Mouse (Mus musculus): Measurements from ENCODE around the gene Men1.
"Not testable (repeated sequence)": the region's sequence is repeated elsewhere in the genome, so short reads cannot be mapped to it uniquely, and the experiment has no call there.

The Men1 gene

DNA sequence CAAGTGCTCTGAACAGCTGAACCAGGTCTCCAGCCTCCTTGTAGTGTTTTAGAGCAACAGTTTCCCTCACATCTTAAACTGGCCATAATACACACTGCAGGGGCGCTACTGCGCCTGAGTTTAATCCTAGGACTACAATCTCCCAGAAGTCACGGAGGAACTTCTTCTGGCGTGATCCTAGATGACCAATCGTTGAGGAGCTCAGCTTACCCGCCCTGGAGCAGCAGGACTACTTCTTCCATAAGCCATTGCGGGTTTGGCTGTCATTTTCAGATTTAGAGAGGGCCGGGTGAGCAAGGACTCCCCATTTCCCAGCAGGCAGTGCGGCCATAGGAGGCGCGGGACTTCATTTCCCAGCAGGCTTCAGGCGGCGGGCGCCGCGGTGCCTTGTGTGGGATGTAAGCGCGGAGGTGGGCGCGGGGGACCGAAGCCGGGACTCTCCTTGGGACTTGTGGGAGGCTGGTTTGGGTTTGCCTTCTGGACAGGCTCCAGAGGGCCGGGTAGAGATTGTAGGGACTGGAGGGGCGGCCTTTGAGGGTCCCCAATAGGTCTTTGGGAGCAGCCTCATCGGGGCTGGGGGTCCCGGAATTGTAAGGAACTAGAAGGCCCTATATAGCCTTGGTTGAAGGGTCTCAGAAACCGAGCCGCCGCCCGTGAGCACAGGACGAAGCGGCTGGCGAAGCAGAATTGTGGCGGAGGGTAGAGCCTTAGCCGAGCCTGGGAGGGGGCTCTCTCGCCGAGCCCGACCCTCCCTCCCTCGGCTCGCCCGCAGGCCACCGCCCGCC is at the start of gene Men1:
Gene Men1, plus strand, starts transcription at position 307 of the 785 bp plus-strand sequence.
- in situ Hi-C loops (cut with MboI, MseI): no loop called here

DNA sequence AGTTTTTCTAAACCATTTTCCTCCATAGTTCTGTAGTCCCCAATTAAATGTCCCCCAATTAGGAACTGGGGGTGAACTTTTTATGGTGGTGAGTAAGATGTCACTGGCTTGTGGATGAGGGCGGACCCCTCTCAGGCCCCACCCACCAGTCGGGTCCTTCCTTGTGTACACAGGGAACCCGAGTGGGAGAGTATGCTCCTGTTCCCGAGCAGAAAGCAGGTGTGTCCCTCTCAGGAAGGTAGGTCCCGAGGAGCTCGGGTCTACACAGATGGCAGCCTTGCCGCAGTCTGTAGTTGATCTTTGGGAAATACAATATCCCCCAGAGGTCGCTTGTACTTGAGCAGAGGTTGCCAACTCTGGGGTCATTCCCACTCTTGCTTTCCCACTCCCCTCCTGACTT is 49.6 kb upstream of the Men1 start:
- in situ Hi-C loops (cut with MboI, MseI): no loop called here

DNA sequence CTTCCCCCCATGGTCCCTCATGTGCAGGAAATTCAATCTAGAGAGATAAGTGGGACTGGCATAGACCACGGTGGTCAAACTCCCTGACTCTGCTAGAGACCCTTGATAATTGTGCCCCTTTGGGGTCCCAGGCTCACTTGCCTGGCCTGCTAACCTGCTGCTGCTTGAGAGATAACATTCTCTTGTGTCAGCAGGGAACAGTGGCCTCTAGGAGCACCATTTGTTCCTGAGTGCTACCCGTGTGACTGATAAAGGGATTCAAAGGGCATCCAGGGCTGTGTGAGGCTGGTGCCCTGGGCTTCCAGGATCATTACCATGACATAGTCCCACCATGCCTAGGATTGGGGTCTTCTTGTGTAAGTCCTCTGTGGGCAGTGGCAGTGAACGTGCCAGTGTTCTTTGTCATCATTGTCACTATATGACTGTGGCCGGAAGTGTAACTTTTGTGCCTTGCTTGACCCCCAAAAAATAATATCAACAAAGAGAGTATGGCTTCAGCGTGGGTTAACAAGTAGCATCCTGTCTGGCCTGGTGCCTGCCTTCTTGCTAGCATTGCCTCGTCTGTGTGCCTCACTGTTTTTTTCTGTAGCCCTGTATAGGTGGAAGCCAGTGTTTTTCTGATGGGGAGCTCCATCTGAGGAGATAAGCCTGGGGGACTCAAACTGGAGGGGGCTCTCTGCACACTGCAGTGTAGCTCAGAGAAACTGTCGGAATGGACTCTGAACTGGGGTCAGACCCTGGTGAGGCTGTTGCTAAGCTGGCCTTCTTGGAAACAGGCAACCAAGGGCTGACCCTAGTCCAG is 48.9 kb upstream of the Men1 start:
- in situ Hi-C loops (cut with MboI, MseI): no loop called here

DNA sequence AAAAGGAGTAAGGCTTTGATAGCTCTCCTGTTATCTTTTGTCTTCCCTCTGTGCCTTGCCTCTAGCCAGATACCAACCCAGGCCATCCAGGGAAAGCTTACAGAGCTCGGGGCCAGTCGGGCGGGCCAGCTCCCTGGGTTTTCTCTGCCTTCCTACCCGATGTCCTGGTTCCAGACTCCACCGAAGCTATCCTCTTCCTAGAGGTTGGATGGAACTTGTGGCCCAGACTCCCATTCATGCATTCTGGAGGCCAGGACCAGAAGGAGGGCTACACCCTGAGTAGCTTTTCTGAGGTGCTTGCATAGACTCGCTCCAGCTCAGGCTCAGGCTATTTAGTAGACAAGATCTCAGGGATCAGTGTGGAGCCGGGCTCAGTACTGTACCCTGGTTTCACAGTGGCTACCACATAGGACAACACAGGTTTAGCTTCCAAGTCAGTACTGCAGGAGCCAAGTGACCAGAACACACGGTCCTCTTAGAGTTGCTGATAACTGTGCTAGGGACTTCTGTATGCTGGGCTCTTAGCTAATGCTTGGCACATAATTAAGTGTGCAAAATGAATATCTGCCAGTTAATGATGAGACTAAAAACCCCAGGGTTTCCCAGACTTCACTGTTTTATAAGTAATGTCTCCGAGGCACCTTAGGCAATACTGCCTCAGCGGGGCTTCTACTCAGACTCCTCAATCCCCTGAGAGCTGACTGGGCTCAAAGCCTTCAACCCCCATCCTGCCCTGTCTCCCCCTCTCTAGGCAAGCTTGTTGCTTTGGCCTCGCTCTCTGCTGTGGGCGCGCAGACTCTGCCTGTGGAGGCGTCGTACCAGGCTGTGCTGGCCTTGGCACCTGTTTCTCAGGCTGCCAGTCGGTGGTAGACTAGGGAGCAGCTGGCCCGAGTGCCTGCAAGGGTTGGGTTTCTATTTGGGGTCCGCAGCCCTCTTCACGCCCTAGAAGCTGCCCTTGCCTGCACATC is 48.1 kb upstream of the Men1 start:
- in situ Hi-C loops (cut with MboI, MseI): no loop called here

DNA sequence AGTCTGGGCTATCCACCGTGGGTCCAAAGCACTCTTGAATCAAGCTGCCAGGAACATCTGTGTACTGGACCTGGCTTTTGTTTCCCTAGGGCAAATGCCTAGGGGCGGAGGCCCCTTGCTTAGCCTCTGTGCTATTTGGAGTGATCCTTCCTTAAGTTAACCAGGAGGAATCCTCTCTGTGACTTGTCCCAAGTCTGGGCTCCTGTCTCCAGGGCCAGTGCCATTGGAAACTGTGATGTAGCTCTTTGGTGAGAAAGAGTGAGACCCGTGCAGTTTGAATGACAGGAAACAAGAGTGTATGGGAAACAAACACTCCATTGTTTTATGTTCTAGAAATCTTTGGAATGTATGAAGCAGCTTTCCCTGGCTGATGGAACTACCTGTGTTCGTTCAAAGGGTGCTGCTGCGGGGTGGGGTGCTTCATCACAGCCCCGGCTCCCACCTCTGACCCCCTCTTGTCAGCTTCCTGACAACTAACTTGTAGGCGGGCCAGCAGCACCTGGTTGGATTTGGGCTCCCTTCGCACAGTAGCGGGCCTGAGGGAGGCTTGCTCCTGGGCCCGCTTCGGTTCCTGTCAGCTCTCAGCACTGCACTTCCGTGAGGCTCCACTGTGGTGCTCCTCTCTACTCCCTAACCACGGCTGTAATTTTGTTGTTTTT is 46.4 kb upstream of the Men1 start:
- in situ Hi-C loops (cut with MboI, MseI): no loop called here

DNA sequence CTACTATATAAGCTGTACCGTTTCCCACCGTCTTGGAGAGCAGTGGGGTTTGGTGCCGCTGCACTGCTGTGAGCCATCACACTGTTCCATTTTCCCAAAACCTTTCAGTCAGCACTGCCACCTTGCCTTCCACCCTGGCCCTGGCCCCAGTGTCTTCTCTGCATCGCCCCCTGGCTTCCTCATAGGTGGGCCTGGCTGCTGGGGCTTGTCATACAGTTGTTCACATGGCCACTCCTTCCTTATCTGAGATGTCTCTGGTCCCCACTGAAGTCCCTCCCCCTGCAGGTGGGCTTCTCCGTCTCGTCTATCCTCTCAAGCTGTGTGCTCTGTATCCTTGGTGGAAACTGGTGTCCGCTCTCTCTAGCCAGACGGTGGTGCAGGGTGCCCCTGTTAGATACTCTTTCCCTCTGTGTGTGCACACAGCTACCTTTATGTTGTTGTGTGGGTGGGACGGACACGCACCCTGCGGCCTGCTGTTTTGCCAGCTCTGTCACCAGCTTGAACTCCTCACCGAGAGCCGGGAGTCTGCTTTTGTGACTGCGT is 45.0 kb upstream of the Men1 start:
- in situ Hi-C loops (cut with MboI, MseI): no loop called here

DNA sequence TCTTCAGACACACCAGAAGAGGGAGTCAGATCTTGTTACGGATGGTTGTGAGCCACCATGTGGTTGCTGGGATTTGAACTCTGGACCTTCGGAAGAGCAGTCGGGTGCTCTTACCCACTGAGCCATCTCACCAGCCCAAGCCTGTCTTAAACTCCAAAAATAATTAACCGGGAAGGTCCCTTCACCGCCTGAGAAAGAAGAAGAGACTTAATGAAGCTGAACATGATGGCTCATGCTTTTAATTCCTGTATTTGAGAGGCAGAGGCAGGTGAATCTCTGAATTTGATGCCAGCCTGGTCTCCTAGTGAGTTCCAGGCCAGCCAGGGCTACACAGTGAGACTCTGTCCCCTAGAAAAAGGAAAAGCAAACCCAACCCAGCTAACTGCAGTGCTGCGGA is 44.1 kb upstream of the Men1 start:
- in situ Hi-C loops (cut with MboI, MseI): not testable (repeated sequence)

DNA sequence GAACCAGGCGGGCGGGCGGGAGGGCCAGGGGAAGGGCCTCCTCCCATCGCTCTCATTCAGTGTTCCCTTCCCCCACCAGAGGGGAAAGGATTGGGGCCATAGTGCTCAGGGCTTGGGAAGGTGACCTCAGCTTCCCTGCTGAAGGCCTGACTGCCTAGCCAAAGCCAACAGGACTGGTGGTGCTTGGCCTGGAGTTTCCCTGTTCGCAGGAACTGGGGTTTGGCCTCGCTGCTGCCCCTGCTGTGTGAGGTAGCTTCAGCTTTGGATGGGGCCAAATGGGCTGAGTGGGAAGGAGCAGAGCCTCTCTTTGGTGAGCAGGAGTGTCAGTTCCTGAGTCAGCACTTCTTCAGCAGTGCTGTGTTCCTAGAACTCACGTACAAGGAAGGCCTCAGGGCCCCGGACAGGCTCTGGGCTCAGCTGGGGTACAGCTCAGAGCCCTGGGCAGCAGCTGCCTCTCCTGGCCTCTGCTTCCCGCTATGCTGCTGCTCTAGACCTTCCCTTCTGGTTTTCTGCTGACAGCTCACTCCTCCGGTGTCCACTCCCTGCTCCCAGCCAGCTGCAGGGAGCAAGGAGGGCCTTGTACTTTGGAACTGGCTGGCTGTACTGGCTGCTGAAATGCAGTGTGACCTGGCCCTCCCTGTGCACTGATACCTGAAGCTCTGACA is 43.5 kb upstream of the Men1 start:
- in situ Hi-C loops (cut with MboI, MseI): no loop called here

DNA sequence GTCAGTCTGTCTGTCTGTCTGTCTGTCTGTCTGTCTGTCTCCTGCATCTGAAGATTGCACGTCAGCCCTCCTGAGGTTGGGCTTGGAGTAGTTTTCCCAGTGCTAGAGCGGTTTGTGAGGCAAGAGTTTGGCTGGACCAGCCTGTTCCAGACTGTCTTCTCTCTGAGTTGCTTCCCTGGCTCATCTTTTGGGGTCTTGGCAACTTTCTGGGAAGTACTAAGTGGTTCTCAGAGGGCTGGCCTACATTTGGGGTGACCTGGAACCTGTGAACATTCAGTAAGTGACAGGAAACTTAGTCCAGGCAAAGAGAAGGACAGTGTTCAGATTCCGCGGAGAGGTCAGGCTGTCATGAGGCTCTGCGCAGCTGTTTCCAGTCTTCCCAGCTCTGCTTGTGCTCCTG is 42.5 kb upstream of the Men1 start:
- in situ Hi-C loops (cut with MboI, MseI): no loop called here

DNA sequence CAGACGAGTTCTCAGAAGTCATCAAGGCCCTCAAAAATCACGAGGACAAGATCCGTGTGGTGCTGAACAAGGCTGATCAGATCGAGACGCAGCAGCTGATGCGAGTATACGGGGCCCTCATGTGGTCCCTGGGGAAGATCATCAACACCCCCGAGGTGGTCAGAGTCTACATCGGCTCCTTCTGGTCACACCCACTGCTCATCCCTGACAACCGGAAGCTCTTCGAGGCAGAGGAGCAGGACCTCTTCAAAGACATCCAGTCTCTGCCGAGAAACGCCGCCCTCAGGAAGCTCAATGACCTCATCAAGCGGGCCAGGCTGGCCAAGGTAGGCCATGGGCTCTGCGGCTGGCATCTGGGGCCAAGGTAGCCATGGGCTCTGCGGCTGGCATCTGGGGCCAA is 40.5 kb upstream of the Men1 start:
- in situ Hi-C loops (cut with MboI, MseI): no loop called here

DNA sequence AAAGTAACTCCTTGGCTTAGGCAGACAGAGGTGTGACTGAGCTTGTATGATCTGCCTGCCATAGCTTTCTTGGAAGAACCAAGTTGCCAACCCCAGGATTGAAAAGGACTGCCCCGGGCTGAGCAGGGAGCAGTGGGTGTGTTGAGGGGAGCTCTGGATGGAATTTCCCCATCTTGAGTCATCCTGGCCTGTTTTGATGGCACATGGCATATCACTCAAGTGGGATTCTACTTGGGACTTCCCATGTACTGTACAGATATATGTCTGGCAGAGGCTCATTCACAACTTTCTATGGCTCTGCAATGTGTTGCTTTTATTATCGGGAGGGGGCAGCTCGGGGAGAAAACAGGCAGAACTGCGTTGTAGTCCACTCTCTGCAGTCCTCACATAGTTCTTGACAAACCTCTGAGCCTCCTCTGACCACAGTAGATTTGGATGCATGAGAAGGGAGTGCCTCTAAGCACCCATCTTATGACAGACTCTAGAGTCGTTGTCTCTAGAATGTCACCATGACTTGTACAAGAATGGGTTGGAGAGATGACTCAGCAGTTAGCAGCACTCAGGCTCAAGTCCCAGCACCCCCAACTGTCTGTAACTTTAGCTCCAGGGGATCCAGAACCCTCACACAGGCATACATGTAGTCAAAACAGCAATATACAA is 38.1 kb upstream of the Men1 start:
- in situ Hi-C loops (cut with MboI, MseI): no loop called here

DNA sequence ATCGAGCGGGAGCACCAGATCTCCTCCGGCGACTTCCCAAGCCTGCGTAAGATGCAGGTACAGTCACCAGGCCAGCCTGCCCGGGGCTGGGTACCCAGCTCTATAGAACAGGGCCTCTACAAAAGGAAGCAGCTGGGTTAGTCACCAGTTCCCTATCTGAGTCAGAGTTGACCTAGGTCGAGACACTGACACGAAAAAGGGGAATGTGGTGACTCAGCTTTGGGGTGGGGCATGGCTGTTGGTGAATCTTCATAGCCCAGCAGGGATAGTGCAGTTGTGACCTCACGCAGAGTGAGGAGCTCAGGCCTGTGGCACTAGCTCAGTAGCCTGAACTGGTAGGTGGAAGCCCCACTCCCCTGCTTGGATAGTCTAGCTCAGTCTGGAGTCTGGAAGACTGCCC is 37.1 kb upstream of the Men1 start:
- in situ Hi-C loops (cut with MboI, MseI): no loop called here

DNA sequence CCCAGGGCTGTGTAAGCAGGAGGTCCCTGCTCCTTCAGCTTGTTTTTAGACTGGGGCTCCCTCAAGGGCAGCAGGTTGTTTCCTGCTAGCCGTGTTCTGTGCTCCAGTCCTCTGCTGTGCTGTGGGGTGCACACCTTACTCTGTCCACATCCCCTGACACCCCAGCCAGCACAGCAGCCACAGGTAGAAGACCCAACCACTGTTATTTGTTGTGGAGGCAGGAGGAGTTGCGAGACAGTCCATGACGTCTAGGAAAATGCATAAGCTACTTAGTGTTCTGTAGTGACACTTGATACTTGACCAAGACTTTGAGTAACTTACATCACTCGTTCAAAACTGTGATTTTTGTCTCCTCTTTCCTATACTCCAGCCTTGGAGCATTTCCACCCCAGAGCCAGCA is 35.8 kb upstream of the Men1 start:
- in situ Hi-C loops (cut with MboI, MseI): no loop called here

DNA sequence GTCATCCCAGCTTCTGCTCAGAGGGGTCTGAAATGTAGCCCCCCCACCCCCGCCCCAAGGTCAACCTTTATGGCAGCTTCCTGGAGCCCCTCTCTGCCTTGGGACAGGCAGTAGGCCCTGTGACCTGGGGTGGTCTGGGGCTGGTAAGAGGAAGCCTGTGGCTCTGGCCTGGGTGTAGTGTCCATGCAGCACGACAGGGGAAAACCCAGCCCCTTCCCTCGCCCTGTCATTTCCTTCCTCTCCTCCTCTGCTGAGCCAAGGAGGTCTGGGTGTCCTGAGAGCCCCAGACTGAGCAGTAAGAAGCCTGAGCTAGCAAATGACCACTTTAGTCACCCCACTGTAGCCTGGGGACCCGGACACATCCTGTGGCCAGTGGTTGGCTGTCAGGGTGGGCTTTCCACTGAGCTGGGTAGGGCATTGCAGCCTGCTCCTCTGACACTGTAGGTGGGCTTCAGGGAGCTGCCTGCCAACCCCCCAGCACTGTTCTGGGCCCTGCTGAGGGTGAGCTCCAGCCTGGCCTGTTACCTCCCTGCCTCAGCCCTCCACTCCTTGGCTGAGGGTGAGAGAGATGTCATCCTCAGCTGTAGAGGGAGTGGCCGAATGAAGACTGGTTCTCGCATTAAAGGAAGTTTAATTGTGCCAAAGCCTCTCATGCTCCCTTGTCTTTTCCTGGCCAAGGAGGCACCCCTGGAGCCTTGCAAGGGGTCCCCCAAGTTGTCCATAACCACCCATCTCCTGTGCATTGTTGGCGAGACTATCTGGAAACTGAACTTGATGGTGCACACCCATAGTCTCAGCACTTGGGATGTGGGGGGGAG is 35.1 kb upstream of the Men1 start:
- in situ Hi-C loops (cut with MboI, MseI): no loop called here

DNA sequence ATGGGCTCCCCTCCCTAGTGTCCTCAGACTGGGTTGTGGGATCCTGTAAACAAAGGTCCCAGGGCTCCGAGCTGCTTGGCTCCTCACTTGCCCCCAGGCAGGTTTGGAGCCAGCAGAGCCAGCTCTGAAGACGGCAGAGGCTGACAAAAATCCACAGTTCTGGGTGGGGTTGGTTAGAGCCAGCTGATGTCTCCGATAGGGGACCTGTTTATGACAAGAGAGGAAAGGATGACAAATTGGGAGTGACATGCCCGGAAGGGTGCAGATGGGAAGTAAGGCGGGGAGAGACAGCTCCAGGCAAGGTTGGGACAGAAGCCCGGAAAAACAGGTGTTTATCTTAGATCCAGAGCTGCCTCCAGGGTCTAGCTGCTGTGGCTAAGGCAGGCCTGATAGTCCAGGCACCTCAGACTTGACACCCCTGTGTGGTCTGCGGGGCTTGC is 34.4 kb upstream of the Men1 start:
- in situ Hi-C loops (cut with MboI, MseI): no loop called here

DNA sequence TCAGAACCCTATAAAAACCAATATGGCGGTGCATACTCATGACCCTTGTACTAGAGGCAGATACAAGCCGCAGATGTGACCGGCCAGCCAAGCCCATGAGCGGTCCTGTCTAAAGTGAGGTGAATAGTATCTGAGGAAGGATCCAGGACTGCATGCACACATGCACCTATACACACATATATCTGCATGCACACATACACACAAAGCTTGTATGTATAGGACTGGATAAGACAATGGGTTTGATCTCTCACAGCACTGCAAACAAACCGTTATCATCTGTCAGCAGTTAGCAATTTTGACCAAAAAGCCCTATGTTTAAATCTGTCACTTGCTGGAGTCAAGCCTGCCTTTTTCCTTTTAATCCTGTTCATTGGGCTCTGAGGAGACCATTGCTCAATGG is 32.7 kb upstream of the Men1 start:
- in situ Hi-C loops (cut with MboI, MseI): no loop called here

DNA sequence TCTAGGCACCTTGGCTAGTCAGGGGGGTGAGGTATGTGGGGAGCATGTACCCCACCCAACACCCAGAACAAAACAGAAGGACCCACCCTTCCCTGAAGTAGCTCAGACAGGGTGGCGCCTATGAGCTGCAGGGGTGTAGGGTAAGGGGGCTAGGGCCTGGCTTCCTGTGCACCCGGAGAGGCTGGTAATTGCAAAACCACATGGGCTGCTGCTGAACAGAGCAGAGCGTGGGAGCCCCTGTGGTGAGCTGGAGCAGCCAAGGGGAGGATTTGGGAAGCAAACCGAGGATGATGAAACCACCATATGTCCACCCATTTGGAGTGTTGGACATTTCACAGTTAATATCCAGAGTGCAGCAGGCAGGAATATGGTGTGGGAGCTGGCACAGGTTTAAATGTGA is 32.3 kb upstream of the Men1 start:
- in situ Hi-C loops (cut with MboI, MseI): no loop called here

DNA sequence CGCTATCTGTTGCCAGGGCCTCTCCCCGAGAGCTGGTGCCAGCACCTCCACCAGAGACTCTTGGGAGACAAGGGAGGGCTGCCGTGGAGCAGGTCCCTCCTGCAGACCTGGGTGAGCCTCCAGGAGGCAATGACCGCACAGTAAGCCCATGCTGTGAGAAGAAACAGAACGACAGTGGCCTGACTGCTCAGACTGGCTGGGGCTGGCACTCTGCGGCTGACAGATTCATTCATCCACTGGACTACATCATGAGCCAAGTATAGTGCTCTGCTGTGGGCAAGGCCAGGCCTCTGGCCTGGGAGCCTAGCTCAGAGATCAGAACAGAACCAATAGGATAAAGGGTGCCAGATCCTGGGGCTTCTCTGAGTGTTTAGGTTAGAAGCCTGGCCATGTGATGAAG is 30.9 kb upstream of the Men1 start:
- in situ Hi-C loops (cut with MboI, MseI): no loop called here
